Mouse (Mus musculus) neural tube, embryonic 13.5 days (tissue): ENCODE results near the gene Ccnt1. TPM values are rescaled to one million over a fixed set of nuclear protein-coding genes. Genes with fewer than 3 reads are reported as not detected.
A peak's percentile ranks its signal among the peaks of the same experiment; 100 is the strongest.
"Not testable (repeated sequence)": the region's sequence is repeated elsewhere in the genome, so short reads cannot be mapped to it uniquely, and the experiment has no call there.

Experiments used
- ATAC-seq: fragments of 200-750 bp; cut with Nextera tagmentation; 2 replicates; pipeline ENCODE4 v1.8.0; 2017; ENCODE audit warnings: low read depth, mild to moderate bottlenecking, moderate TSS enrichment, moderate library complexity
- H3K27ac ChIP-seq: fragments of 300-500 bp; sonication (generic); replicated peaks from 2 replicates; pipeline ENCODE4 v1.5.1; 2015; ENCODE audit warnings: moderate library complexity, mild to moderate bottlenecking, inconsistent platforms
- H3K27me3 ChIP-seq: fragments of 300-500 bp; sonication (generic); 2 replicates; pipeline ENCODE4 v1.6.1; 2015; ENCODE audit warnings: mild to moderate bottlenecking, inconsistent platforms
- H3K36me3 ChIP-seq: fragments of 300-500 bp; sonication (generic); 2 replicates; pipeline ENCODE4 v1.6.1; 2015; ENCODE audit warnings: mild to moderate bottlenecking, inconsistent platforms
- H3K4me1 ChIP-seq: fragments of 300-500 bp; sonication (generic); replicated peaks from 2 replicates; pipeline ENCODE4 v1.6.1; 2015; ENCODE audit warnings: inconsistent platforms
- H3K4me2 ChIP-seq: fragments of 300-500 bp; sonication (generic); 2 replicates; pipeline ENCODE4 v1.6.1; 2015; ENCODE audit warnings: inconsistent platforms, mild to moderate bottlenecking, moderate library complexity
- H3K4me3 ChIP-seq: fragments of 300-500 bp; sonication (generic); 2 replicates; pipeline ENCODE4 v1.5.1; 2015; ENCODE audit warnings: mild to moderate bottlenecking, inconsistent platforms
- H3K9ac ChIP-seq: fragments of 300-500 bp; sonication (generic); 2 replicates; pipeline ENCODE4 v1.6.1; 2015; ENCODE audit warnings: moderate library complexity, mild to moderate bottlenecking, inconsistent platforms
- H3K9me3 ChIP-seq: fragments of 300-500 bp; sonication (generic); 2 replicates; pipeline ENCODE4 v1.6.1; 2016; ENCODE audit warnings: inconsistent platforms
- WGBS: fragments of 180-500 bp; shearing (Covaris S2); methylation state at CpG from one replicate; pipeline ENCODE4 v1.1.7; 2015; 5-methylcytosine and 5-hydroxymethylcytosine counted together
- polyA plus RNA-seq: library from polyadenylated mRNA; unstranded; fragments of >200 nt; fragmentation: Nextera tagmentation; extraction: Ambion mirVana; gene quantifications from 2 replicates; pipeline ENCODE4 v1.2.1, GENCODE M21; 2015

Ccnt1 gene
- polyA plus RNA-seq, 1 experiment from 2014 or later: 68.7 TPM

DNA sequence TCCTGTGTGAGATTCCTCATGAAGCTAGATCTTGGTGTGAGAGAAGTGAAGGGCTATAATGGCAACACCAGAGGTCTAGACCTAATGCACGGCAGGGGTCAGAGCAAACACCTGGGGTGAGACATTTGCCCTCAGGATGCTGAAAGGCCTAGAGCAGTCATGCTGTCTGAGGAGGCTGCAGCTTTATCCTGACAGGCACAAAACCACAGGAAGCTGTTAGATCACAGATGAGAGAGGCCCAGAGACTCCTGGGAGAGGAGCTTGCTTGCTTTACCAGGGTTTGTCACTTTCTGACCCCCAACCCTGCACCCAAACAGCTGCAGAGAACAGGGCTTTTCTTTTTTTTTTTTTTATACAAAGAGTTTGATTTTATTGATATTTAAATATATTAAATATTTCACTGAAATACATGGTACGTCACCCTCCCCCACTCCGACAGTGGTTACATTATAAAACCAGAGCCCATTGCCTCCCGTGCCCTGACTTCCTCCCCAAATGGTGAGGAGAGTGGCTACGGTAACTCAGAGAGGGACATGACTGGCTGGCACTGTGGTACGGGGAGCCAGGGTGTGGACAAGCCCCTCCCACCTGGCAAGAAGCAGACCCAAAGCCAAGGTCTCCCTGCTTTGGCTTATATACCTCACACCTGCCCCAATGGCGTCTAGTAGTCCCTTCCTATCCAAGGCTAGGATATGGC is 19.1 kb upstream of the Ccnt1 start:
- no peak overlapping the region for H3K4me2 ChIP-seq
- no peaks in the 10 kb centered on the region for H3K9me3 ChIP-seq
- H3K36me3 ChIP-seq: peaks cover 61% of the 10 kb centered on the region
- WGBS: 73% methylated on average over 7 of the region's 7 CpGs
- no peak for ATAC-seq
- H3K27me3 ChIP-seq: no peaks in the 10 kb centered on the region
- H3K4me3 ChIP-seq: no peak overlapping the region
- H3K4me1 ChIP-seq: no peaks in the 10 kb centered on the region
- no peak overlapping the region for H3K27ac ChIP-seq
- H3K9ac ChIP-seq: no peak overlapping the region

- Histone ChIP-seq H3K36me3 (peaks cover 40% of the 10 kb centered on the region), H3K4me2 (no peak overlapping the region), H3K9me3 (no peaks in the 10 kb centered on the region), H3K4me1 (no peaks in the 10 kb centered on the region), H3K9ac (no peak overlapping the region), H3K4me3 (no peak overlapping the region), H3K27me3 (no peaks in the 10 kb centered on the region), H3K27ac (no peak overlapping the region)
- 91% methylated on average over 11 of the region's 11 CpGs for WGBS
- ATAC-seq: no peak
Observed at GRCm38 (mm10) chr15:98587751-98588150, 17.0 kb upstream of the Ccnt1 start.

- H3K9ac ChIP-seq, H3K4me3 ChIP-seq, H3K9me3 ChIP-seq, H3K27ac ChIP-seq, H3K27me3 ChIP-seq, ATAC-seq, H3K4me2 ChIP-seq, H3K4me1 ChIP-seq: not testable (repeated sequence)
- 83% methylated on average over 9 of the region's 9 CpGs for WGBS
- H3K36me3 ChIP-seq: peaks cover 24% of the 10 kb centered on the region
Observed at GRCm38 (mm10) chr15:98586141-98586540, 15.4 kb upstream of the Ccnt1 start.

- Histone ChIP-seq H3K4me3 (no peak overlapping the region), H3K27me3 (no peaks in the 10 kb centered on the region), H3K9me3 (no peaks in the 10 kb centered on the region), H3K4me2 (no peak overlapping the region), H3K9ac (no peak overlapping the region), H3K27ac (no peak overlapping the region), H3K36me3 (peaks cover 17% of the 10 kb centered on the region; the same call in 1 of the 2 replicates), H3K4me1 (no peaks in the 10 kb centered on the region)
- no peak for ATAC-seq
- 49% methylated on average over 7 of the region's 7 CpGs for WGBS
Observed at GRCm38 (mm10) chr15:98585421-98585820, 14.7 kb upstream of the Ccnt1 start.

GRCm38 (mm10) chr15:98582996-98583395 is 12.3 kb upstream of the Ccnt1 start:
- no peaks in the 10 kb centered on the region for H3K9me3 ChIP-seq
- no peak overlapping the region for H3K4me3 ChIP-seq
- 80% methylated on average over 8 of the region's 8 CpGs for WGBS
- no peaks in the 10 kb centered on the region for H3K4me1 ChIP-seq
- no peak overlapping the region for H3K4me2 ChIP-seq
- H3K27me3 ChIP-seq: no peaks in the 10 kb centered on the region
- no peak overlapping the region for H3K9ac ChIP-seq
- no peak for ATAC-seq
- no peak overlapping the region for H3K27ac ChIP-seq
- H3K36me3 ChIP-seq: no peaks in the 10 kb centered on the region

GRCm38 (mm10) chr15:98582410-98582809 is 11.7 kb upstream of the Ccnt1 start:
- no peak overlapping the region for H3K4me3 ChIP-seq
- ATAC-seq: no peak
- H3K9ac ChIP-seq: no peak overlapping the region; the same call in 1 of the 2 replicates

GRCm38 (mm10) chr15:98579795-98580464 is 9.2 kb upstream of the Ccnt1 start:
- Histone ChIP-seq H3K27me3 (no peaks in the 10 kb centered on the region), H3K4me2 (no peak overlapping the region), H3K27ac (no peak overlapping the region), H3K9ac (no peak overlapping the region), H3K9me3 (no peaks in the 10 kb centered on the region), H3K4me1 (no peaks in the 10 kb centered on the region), H3K36me3 (no peaks in the 10 kb centered on the region), H3K4me3 (no peak overlapping the region)
- WGBS: 43% methylated on average over 5 of the region's 5 CpGs
- peak; percentile 88 for ATAC-seq

More at GRCm38 (mm10) chr15:98582410-98582809, 11.7 kb upstream of the Ccnt1 start:
- H3K4me1 ChIP-seq: no peaks in the 10 kb centered on the region
- WGBS: 85% methylated on average over 8 of the region's 8 CpGs
- no peaks in the 10 kb centered on the region for H3K36me3 ChIP-seq
- no peaks in the 10 kb centered on the region for H3K9me3 ChIP-seq
- no peaks in the 10 kb centered on the region for H3K27me3 ChIP-seq
- no peak overlapping the region for H3K4me2 ChIP-seq
- no peak overlapping the region for H3K27ac ChIP-seq

DNA sequence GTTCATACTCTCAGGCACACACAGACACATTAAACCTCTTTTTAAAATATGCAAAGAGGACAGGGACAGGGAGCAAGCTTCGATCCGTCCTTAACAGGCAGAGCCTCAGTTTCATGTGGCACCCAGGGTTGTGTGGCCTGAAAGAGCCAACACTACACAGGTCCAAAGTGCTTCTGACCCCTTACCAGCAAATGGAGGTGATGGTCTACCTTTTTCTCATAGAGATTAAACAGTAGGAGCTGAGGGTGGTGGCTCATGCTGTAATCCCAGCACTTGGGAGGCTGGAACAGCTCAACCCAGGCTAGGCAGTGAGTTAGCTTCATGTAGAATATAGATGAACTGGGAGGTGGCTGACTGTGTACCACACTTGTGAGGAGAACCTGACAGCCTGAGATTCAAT is 8.6 kb upstream of the Ccnt1 start:
- Histone ChIP-seq H3K9me3 (no peaks in the 10 kb centered on the region), H3K36me3 (no peaks in the 10 kb centered on the region), H3K4me3 (no peak overlapping the region), H3K9ac (no peak overlapping the region), H3K27ac (no peak overlapping the region), H3K27me3 (no peaks in the 10 kb centered on the region), H3K4me1 (no peaks in the 10 kb centered on the region), H3K4me2 (no peak overlapping the region)
- WGBS: 85% methylated on average over 2 of the region's 2 CpGs
- no peak for ATAC-seq

DNA sequence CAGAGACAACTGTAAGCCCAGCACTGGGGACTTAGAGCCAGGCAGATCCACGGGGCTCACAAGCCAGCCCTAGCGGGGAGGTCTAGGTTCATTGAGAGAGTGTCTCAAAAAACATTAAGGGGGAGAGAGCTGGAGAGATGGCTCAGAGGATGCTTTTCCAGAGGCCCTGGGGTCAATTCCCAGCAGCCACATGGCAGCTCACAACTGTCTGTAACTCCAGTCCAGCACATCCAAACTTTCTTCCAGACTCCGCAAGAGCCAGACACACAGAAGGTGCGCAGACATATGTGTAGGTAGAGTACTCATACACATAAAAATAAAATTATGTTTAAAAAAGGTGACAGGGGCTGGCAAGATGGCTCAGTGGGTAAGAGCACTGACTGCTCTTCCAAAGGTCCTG is 2.6 kb upstream of the Ccnt1 start:
- WGBS: 82% methylated on average over 4 of the region's 4 CpGs
- H3K27me3 ChIP-seq: no peaks in the 10 kb centered on the region
- H3K4me1 ChIP-seq: peaks cover 11% of the 10 kb centered on the region
- H3K9ac ChIP-seq: no peak overlapping the region
- H3K9me3 ChIP-seq: no peaks in the 10 kb centered on the region
- H3K27ac ChIP-seq: no peak overlapping the region
- H3K4me2 ChIP-seq: no peak overlapping the region
- no peak overlapping the region for H3K4me3 ChIP-seq
- no peaks in the 10 kb centered on the region for H3K36me3 ChIP-seq
- ATAC-seq: no peak

DNA sequence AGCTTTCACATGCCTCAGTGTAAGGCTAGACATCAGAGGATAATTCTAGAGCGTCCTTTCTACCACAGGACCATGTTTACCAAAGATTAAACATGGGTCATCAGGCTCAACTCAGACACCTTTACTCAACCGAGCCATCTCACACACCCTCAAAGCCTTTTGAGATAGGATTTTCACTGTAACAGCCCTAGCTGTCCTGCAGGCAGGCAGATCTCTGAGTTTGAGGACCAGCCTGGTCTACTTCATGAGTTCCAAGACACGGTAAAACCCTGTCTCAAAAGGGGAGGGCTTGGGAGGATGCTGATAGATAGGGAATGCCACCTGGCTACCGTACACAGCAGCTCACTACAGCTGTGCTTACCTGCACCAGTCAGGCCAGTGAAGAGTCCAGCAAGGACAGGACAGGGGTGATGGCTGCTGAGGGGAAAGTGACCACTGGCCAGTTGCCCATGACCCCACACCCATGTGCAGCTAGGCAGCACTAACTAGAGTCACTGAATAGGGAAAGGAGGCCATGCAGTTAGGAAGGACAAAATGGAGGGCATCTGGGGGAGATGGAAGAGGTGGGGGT is 843 bp downstream of the Ccnt1 start:
- Histone ChIP-seq H3K27me3 (no peaks in the 10 kb centered on the region), H3K27ac (no peak overlapping the region), H3K4me2 (no peak overlapping the region), H3K36me3 (no peaks in the 10 kb centered on the region), H3K4me3 (no peak overlapping the region), H3K4me1 (peaks cover 31% of the 10 kb centered on the region), H3K9me3 (no peaks in the 10 kb centered on the region), H3K9ac (no peak overlapping the region)
- 94% methylated on average over 4 of the region's 4 CpGs for WGBS
- no peak for ATAC-seq

DNA sequence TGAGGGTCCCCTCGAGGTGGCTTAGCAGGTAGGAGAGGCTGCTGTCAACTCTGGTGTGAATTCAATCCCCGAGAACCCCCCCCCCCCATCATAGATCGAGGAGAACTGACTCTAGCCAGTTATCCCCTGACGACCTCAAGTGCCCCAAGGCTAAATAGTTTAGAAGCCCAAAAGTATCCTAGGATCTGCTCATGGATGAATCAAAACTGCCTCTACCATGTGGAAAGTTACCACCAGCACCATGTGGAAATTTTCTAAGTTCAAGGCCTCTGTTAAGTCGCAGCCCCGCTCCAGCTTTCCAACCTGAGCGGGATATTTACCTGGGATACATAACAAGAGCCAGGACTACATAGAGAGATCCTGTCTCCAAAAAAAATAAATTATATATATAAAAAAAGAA is 1.5 kb downstream of the Ccnt1 start:
- Histone ChIP-seq H3K27ac (no peak overlapping the region), H3K9me3 (no peaks in the 10 kb centered on the region), H3K4me1 (peaks cover 36% of the 10 kb centered on the region), H3K4me2 (peak overlapping the region; percentile 86), H3K9ac (peak overlapping the region; percentile 85), H3K4me3 (peak overlapping the region; percentile 95), H3K36me3 (no peaks in the 10 kb centered on the region), H3K27me3 (no peaks in the 10 kb centered on the region)
- WGBS: 71% methylated on average over 7 of the region's 7 CpGs
- no peak for ATAC-seq

- H3K4me1 ChIP-seq: peaks cover 39% of the 10 kb centered on the region
- peak overlapping the region; percentile 95 for H3K4me3 ChIP-seq
- H3K9ac ChIP-seq: peak overlapping the region; percentile 85
- peak; percentile 47; the same call in 1 of the 2 replicates for ATAC-seq
- H3K4me2 ChIP-seq: peak overlapping the region; percentile 86
- H3K9me3 ChIP-seq: no peaks in the 10 kb centered on the region
- H3K27ac ChIP-seq: peak overlapping the region; percentile 95
- no peaks in the 10 kb centered on the region for H3K27me3 ChIP-seq
- peaks cover 3% of the 10 kb centered on the region for H3K36me3 ChIP-seq
- WGBS: 10% methylated on average over 22 of the region's 22 CpGs
Observed at GRCm38 (mm10) chr15:98568256-98569033, 2.3 kb downstream of the Ccnt1 start.
